Mouse (Mus musculus): ENCODE results near the gene Etd. TPM values are rescaled to one million over a fixed set of nuclear protein-coding genes. Genes with fewer than 3 reads are reported as not detected.
"Not testable (repeated sequence)": the region's sequence is repeated elsewhere in the genome, so short reads cannot be mapped to it uniquely, and the experiment has no call there.

Etd gene
- total RNA-seq (2021): not detected
- long read RNA-seq, experiment 1: 0 reads
- long read RNA-seq, experiment 2: 0 reads

- no peak for DNase-seq (ENCODE audit: low spot score in 2 of 2)
These were observed at the start of gene Etd for GRCm38 (mm10) chrX:53434618-53435017. Gene Etd, plus strand, starts transcription at chrX:53434918.

DNA sequence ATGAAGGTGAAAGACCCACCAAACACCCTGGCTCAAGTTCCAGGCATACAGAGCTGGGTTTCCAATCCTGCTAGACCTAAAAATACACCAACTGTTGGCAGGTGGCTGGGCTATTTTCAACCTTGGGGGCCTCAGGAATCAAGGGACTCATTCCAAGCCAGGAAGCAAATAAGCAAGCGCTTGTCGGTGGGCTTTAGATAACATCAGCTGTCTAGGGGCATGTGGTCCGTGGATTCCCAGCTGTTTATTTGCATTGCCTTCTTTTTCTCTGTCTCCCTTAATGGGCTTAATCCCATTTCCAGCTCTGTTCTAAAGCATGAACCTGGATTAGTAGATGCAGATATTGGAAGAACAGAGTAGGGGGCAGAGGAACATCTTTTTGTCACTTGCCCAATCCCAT is 48.4 kb upstream of the Etd start:
- no peak for DNase-seq (ENCODE audit: low spot score in 2 of 2)

GRCm38 (mm10) chrX:53432888-53433287 is 1.8 kb upstream of the Etd start:
- DNase-seq (ENCODE audit: low spot score in 2 of 2): no peak

GRCm38 (mm10) chrX:53459573-53459972 is 24.9 kb downstream of the Etd start:
- no peak for DNase-seq (ENCODE audit: low spot score in 2 of 2)

DNA sequence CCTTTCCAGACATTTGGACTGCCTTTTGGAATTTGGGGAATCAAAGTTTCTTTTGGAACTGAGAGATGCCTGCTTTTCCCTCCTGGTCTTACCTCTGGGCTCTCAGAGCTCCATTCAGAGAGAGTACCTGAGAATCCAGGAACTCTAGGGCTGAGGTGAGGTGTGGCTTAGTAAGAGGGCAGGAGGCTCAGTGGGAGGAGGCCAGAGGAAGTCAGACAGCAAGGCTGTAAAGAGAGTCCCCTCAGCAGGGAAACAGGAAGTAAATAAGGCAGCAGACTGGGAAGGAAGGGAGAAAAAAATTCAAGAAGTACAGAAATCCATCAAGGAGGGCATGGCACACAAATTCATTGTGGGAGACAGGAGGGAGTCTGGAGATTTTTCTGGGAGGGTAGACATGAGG is 29.5 kb downstream of the Etd start:
- DNase-seq (ENCODE audit: low spot score in 2 of 2): not testable (repeated sequence)

Other genes starting within 250 kb of the Etd start
- under 1 TPM; 0.40 to 0.56 TPM for gene Plac1, start 194.8 kb upstream of the Etd start, total RNA-seq (2021)
- 10 to 100 TPM; 13.6 to 16.3 TPM for gene Fam122b, start 165.1 kb upstream of the Etd start, total RNA-seq (2021)
- not detected for gene Fam122c, start 161.5 kb upstream of the Etd start, total RNA-seq (2021)
- 10 to 100 TPM; 23.2 to 24.2 TPM for gene Mospd1, start 64.4 kb upstream of the Etd start, total RNA-seq (2021)
- 100 to 1,000 TPM; 100 to 111 TPM for gene Rtl8c, start 173.1 kb downstream of the Etd start, total RNA-seq (2021)
- not detected for gene Gm14597, start 174.1 kb downstream of the Etd start, total RNA-seq (2021)
- gene Rtl8a, start 208.8 kb downstream of the Etd start, total RNA-seq (2021): 100 to 1,000 TPM; 145 to 168 TPM
- gene Rtl8b, start 235.5 kb downstream of the Etd start, total RNA-seq (2021): 10 to 100 TPM; 93.5 to 96.4 TPM

Data from adrenal gland, postnatal 4 days (tissue).